In genomic region chr12:72041238-72041637, GRCm38 (mm10) we compare ENCODE assay signal across 25 mouse cellular contexts. TPM values are rescaled to one million over a fixed set of nuclear protein-coding genes. Genes with fewer than 3 reads are reported as not detected.
"Had no signal": no experiment of that assay in that cellular context is flagged by ENCODE, and none has a peak within 500 bp of the region (broad histone marks: within the 10 kb centered on the region; RNA-seq: fewer than 3 reads in every experiment).

No protein-coding gene starts in this region.

- H3K4me1 ChIP-seq: embryonic facial prominence, embryonic 12.5 days; embryonic facial prominence, embryonic 13.5 days; embryonic facial prominence, embryonic 15.5 days; forebrain, embryonic 12.5 days; forebrain, embryonic 13.5 days; forebrain, embryonic 15.5 days had no signal

- H3K4me3 ChIP-seq: embryonic facial prominence, embryonic 10.5 days; embryonic facial prominence, embryonic 12.5 days; embryonic facial prominence, embryonic 13.5 days; embryonic facial prominence, embryonic 15.5 days; erythroblast, embryonic 14.5 days; forebrain, embryonic 12.5 days; forebrain, embryonic 13.5 days; forebrain, embryonic 15.5 days; gastrocnemius, adult 2 months; heart, adult 2 months had no signal

- H3K27ac ChIP-seq: embryonic facial prominence, embryonic 10.5 days; embryonic facial prominence, embryonic 12.5 days; embryonic facial prominence, embryonic 13.5 days; embryonic facial prominence, embryonic 15.5 days; forebrain, embryonic 12.5 days; forebrain, embryonic 13.5 days; forebrain, embryonic 15.5 days; gastrocnemius, adult 2 months; heart, adult 2 months had no signal

- H3K36me3 ChIP-seq: embryonic facial prominence, embryonic 10.5 days; embryonic facial prominence, embryonic 12.5 days; embryonic facial prominence, embryonic 13.5 days; embryonic facial prominence, embryonic 15.5 days; forebrain, embryonic 12.5 days; forebrain, embryonic 15.5 days had no signal

- H3K9ac ChIP-seq: embryonic facial prominence, embryonic 12.5 days; embryonic facial prominence, embryonic 13.5 days; embryonic facial prominence, embryonic 15.5 days; forebrain, embryonic 12.5 days; forebrain, embryonic 13.5 days; forebrain, embryonic 15.5 days; forebrain, postnatal 0 days had no signal

- H3K27me3 ChIP-seq: embryonic facial prominence, embryonic 12.5 days; embryonic facial prominence, embryonic 13.5 days; embryonic facial prominence, embryonic 15.5 days; forebrain, embryonic 12.5 days; forebrain, embryonic 13.5 days; forebrain, embryonic 15.5 days had no signal

- H3K9me3 ChIP-seq: embryonic facial prominence, embryonic 10.5 days; embryonic facial prominence, embryonic 13.5 days; embryonic facial prominence, embryonic 15.5 days; forebrain, embryonic 12.5 days; forebrain, embryonic 13.5 days; forebrain, embryonic 15.5 days had no signal

- DNase-seq: cerebellum, adult 9-10 months; cerebellum, adult 9-11 months; cerebellum, postnatal 10 days; cerebellum, postnatal 14 days; cerebellum, postnatal 25 days; cerebellum, postnatal 36 days; embryo, embryonic 11 days; forebrain, postnatal 0 days; gastrocnemius, adult 2 months; gastrocnemius, postnatal 10 days; gastrocnemius, postnatal 14 days; gastrocnemius, postnatal 25 days; gastrocnemius, postnatal 36 days; heart, adult 18-20 months; heart, adult 2 months had no signal

- H3K4me2 ChIP-seq: embryonic facial prominence, embryonic 12.5 days; embryonic facial prominence, embryonic 13.5 days; embryonic facial prominence, embryonic 15.5 days; forebrain, embryonic 12.5 days; forebrain, embryonic 13.5 days; forebrain, embryonic 15.5 days; heart, embryonic 11.5 days had no signal

RNA-seq across cellular contexts. Expression of gene Gpr135, which starts 29.7 kb away (rescaled TPM):
- total RNA-seq: common myeloid progenitor, adult 5-6 weeks had no signal
- polyA plus RNA-seq: erythroblast, embryonic 14.5 days had no signal

RNA-seq across cellular contexts. Expression of gene L3hypdh, which starts 44.0 kb away (rescaled TPM):
- polyA plus RNA-seq: erythroblast, embryonic 14.5 days had no signal
